Mouse (Mus musculus): ENCODE measurements around the gene Gm3250. TPM values are rescaled to one million over a fixed set of nuclear protein-coding genes. Genes with fewer than 3 reads are reported as not detected.
"Not testable (repeated sequence)": the region's sequence is repeated elsewhere in the genome, so short reads cannot be mapped to it uniquely, and the experiment has no call there.

Gene Gm3250
- polyA plus RNA-seq, 1 experiment from 2014 or later = not detected

DNA sequence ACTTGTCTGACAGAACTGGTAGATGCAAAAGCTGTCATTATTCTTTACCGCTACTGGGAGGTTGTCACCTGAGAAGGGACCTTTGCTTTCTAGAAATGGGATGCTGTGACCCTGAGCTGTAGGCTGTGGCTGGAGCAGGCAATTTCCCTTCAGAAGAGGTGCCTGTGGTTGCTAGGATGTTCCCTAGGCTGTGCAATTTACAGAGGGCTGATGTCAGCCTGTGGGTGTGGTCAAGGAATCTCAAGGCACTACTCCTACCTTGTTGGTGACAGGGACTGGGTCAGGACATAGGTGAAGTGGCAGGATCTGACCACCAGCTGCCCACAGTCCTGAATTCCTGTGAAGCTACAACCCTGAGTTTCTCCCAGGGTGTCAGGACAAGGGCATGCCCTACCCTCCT, 12.6 kb downstream of the Gm3250 start:
- no peak for ATAC-seq
- 74% methylated on average over 1 of the region's 1 CpGs for WGBS
- H3K9me3 ChIP-seq (replicated peaks; ENCODE audit: control insufficient read depth, low read length) = no peaks in the 10 kb centered on the region
- H3K4me1 ChIP-seq (ENCODE audit: control insufficient read depth, insufficient read depth, low read length) = no peaks in the 10 kb centered on the region
- DNase-seq (ENCODE audit: low spot score) = no peak
- no peak overlapping the region for H3K4me3 ChIP-seq (ENCODE audit: low read depth, low read length)
- H3K36me3 ChIP-seq (ENCODE audit: control insufficient read depth, insufficient read depth, low read length) = no peaks in the 10 kb centered on the region
- no peak overlapping the region for H3K4me2 ChIP-seq (ENCODE audit: low read length)
- H3K9ac ChIP-seq (ENCODE audit: low read length) = no peak overlapping the region
- no peaks in the 10 kb centered on the region for H3K27me3 ChIP-seq (replicated peaks; ENCODE audit: control insufficient read depth, insufficient read depth, low read length)
- no peak overlapping the region for H3K27ac ChIP-seq (ENCODE audit: low read depth, low read length)

DNA sequence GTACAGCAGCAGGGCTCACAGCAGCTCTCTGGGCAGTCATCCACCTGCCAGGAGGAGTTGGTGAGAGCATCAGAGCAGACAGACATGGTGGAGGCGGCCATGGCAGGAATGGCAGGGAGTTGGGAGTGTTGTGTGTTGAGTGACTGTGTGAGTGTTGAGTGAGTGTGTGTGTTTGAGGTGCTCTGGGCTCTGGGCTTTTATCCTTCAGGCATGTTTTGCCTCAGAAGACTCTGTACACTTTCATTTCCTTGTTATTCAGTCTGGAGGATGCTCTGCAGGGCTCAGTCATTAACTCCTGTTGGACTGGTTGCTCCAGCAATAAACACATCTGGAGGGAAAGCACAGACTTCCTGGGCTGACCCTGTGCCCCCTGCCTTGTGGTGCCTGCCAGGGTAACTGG, 22.8 kb downstream of the Gm3250 start, which contains the start of gene Gm3233:
Gm3233 (minus strand) TSS at position 101 of the 400 bp plus-strand sequence.
- H3K27me3 ChIP-seq (replicated peaks; ENCODE audit: control insufficient read depth, insufficient read depth, low read length); ATAC-seq; H3K4me1 ChIP-seq (ENCODE audit: control insufficient read depth, insufficient read depth, low read length); DNase-seq (ENCODE audit: low spot score); H3K9me3 ChIP-seq (replicated peaks; ENCODE audit: control insufficient read depth, low read length); H3K27ac ChIP-seq (ENCODE audit: low read depth, low read length); H3K9ac ChIP-seq (ENCODE audit: low read length); H3K4me2 ChIP-seq (ENCODE audit: low read length); H3K36me3 ChIP-seq (ENCODE audit: control insufficient read depth, insufficient read depth, low read length); H3K4me3 ChIP-seq (ENCODE audit: low read depth, low read length): not testable (repeated sequence)
- WGBS = no CpG with 5 or more reads among the region's 1 CpGs

DNA sequence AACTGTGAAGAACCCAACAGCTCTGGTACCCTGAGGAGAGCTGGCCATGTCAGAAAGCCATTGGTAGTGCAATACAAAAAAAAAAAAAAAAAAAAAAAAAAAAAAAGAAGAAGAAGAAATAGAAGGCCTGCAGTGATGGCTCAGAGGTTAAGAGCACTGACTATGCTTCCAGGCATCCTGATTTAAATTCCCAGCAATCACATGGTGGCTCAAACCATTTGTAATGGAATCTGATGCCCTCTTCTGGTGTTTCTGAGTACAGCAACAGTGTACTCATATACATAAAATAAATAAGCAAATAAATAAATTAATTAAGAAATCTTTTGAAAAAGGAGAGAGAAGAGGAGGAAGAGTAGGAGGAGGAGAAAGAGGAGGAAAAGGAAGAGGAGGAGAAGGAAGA, 28.9 kb downstream of the Gm3250 start:
- no peaks in the 10 kb centered on the region for H3K9me3 ChIP-seq (replicated peaks; ENCODE audit: control insufficient read depth, low read length)
- H3K4me1 ChIP-seq (ENCODE audit: control insufficient read depth, insufficient read depth, low read length) = no peaks in the 10 kb centered on the region
- no peak overlapping the region for H3K4me3 ChIP-seq (ENCODE audit: low read depth, low read length)
- no peak overlapping the region for H3K9ac ChIP-seq (ENCODE audit: low read length)
- no peaks in the 10 kb centered on the region for H3K36me3 ChIP-seq (ENCODE audit: control insufficient read depth, insufficient read depth, low read length)
- H3K27ac ChIP-seq (ENCODE audit: low read depth, low read length) = no peak overlapping the region
- DNase-seq (ENCODE audit: low spot score) = no peak
- H3K27me3 ChIP-seq (replicated peaks; ENCODE audit: control insufficient read depth, insufficient read depth, low read length) = no peaks in the 10 kb centered on the region
- no peak overlapping the region for H3K4me2 ChIP-seq (ENCODE audit: low read length)
- no peak for ATAC-seq

DNA sequence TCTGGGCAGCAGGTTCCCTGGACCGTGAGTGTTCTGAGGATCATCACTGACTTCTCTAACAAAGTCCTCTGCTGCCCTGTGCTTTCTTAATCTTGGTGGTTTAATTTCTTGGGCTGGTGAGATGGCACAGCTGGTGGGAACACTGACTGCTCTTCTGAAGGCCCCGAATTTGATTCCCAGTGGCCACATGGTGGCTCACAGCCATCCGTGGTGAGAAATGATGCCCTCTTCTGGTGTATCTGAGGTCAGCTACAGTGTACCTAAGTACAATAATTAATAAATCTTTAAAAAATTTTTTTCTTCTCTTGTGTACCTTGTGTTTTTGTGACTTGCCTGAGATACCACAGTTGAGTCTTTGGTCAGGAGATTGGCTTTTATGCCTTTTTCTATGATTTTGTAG, 30.0 kb downstream of the Gm3250 start:
- H3K36me3 ChIP-seq (ENCODE audit: control insufficient read depth, insufficient read depth, low read length); H3K4me3 ChIP-seq (ENCODE audit: low read depth, low read length); DNase-seq (ENCODE audit: low spot score); H3K4me2 ChIP-seq (ENCODE audit: low read length); H3K9me3 ChIP-seq (replicated peaks; ENCODE audit: control insufficient read depth, low read length); H3K4me1 ChIP-seq (ENCODE audit: control insufficient read depth, insufficient read depth, low read length); H3K27ac ChIP-seq (ENCODE audit: low read depth, low read length); ATAC-seq; H3K27me3 ChIP-seq (replicated peaks; ENCODE audit: control insufficient read depth, insufficient read depth, low read length); H3K9ac ChIP-seq (ENCODE audit: low read length): not testable (repeated sequence)
- WGBS = 61% methylated on average over 3 of the region's 3 CpGs

DNA sequence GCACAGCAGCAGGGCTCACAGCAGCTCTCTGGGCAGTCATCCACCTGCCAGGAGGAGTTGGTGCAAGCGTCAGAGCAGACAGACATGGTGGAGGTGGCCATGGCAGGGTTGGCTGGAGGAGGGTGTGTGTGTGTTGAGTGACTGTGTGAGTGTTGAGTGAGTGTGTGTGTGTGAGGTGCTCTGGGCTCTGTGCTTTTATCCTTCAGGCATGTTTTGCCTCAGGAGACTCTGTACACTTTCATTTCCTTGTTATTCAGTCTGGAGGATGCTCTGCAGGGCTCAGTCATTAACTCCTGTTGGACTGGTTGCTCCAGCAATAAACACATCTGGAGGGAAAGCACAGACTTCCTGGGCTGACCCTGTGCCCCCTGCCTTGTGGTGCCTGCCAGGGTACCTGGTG, 31.1 kb downstream of the Gm3250 start, which contains the start of gene Gm9736:
Gm9736 (minus strand) TSS at position 101 of the 400 bp plus-strand sequence.
- ATAC-seq; H3K27ac ChIP-seq (ENCODE audit: low read depth, low read length); H3K36me3 ChIP-seq (ENCODE audit: control insufficient read depth, insufficient read depth, low read length); H3K4me1 ChIP-seq (ENCODE audit: control insufficient read depth, insufficient read depth, low read length); H3K9ac ChIP-seq (ENCODE audit: low read length); H3K4me3 ChIP-seq (ENCODE audit: low read depth, low read length); H3K4me2 ChIP-seq (ENCODE audit: low read length); H3K27me3 ChIP-seq (replicated peaks; ENCODE audit: control insufficient read depth, insufficient read depth, low read length); DNase-seq (ENCODE audit: low spot score); H3K9me3 ChIP-seq (replicated peaks; ENCODE audit: control insufficient read depth, low read length): not testable (repeated sequence)
- WGBS = 92% methylated on average over 1 of the region's 1 CpGs

DNA sequence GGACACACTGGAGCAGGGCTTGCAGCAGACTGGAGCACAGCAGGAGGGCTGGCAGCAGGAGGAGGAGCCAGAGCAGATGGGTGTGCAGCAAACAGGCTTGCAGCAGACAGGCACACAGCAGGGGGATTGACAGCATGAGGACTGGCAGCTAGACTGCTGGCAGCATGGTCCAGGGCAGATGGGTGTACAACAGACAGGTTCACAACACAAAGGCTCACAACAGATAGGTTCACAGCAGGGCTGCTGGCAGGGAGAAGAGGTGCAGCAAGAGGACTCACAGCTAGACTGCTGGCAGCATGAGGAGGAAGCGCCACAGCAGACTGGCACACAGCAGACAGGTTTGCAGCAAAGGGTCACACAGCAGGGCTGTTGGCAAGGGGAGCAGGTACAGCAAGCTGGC, 31.7 kb downstream of the Gm3250 start:
- H3K9me3 ChIP-seq (replicated peaks; ENCODE audit: control insufficient read depth, low read length); H3K27ac ChIP-seq (ENCODE audit: low read depth, low read length); DNase-seq (ENCODE audit: low spot score); H3K27me3 ChIP-seq (replicated peaks; ENCODE audit: control insufficient read depth, insufficient read depth, low read length); H3K9ac ChIP-seq (ENCODE audit: low read length); H3K36me3 ChIP-seq (ENCODE audit: control insufficient read depth, insufficient read depth, low read length); H3K4me1 ChIP-seq (ENCODE audit: control insufficient read depth, insufficient read depth, low read length); H3K4me2 ChIP-seq (ENCODE audit: low read length); ATAC-seq; H3K4me3 ChIP-seq (ENCODE audit: low read depth, low read length): not testable (repeated sequence)
- 47% methylated on average over 1 of the region's 1 CpGs for WGBS

DNA sequence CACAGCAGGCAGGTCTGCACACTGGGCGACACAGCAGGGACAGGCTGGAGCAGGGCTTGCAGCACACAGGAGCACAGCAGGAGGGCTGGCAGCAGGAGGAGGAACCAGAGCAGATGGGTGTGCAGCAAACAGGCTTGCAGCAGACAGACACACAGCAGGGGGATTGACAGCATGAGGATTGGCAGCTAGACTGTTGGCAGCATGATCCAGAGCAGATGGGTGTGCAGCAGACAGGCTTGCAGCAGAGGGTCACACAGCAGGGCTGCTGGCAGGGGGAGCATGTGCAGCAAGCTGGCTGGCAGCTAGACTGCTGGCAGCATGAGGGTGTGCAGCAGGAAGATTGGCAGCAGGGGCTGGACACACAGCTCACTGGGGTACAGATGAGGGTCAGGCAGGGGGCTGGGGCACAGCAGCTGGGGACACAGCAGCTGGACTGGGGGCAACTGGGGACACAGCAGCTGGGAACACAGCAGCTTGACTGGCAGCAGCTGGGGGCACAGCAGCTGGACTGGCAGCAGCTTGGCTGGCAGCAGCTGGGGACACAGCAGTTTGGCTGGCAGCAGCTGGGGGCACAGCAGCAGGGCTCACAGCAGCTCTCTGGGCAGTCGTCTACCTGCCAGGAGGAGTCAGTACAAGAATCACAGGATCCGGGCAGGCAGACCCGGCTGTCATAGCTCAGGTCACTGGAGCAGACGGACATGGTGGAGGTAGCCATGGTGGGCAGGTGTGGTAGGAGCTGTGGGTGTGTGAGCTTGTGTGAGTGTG, 40.2 kb downstream of the Gm3250 start, which contains the start of gene Gm18596:
Gm18596 (minus strand) TSS at position 715 of the 765 bp plus-strand sequence.
- not testable (repeated sequence) for H3K4me2 ChIP-seq (ENCODE audit: low read length); H3K36me3 ChIP-seq (ENCODE audit: control insufficient read depth, insufficient read depth, low read length); H3K27me3 ChIP-seq (replicated peaks; ENCODE audit: control insufficient read depth, insufficient read depth, low read length); H3K4me3 ChIP-seq (ENCODE audit: low read depth, low read length); ATAC-seq; H3K9ac ChIP-seq (ENCODE audit: low read length); H3K4me1 ChIP-seq (ENCODE audit: control insufficient read depth, insufficient read depth, low read length); H3K27ac ChIP-seq (ENCODE audit: low read depth, low read length); H3K9me3 ChIP-seq (replicated peaks; ENCODE audit: control insufficient read depth, low read length)
- WGBS = 65% methylated on average over 4 of the region's 5 CpGs
- peak; percentile 17 for DNase-seq (ENCODE audit: low spot score)

DNA sequence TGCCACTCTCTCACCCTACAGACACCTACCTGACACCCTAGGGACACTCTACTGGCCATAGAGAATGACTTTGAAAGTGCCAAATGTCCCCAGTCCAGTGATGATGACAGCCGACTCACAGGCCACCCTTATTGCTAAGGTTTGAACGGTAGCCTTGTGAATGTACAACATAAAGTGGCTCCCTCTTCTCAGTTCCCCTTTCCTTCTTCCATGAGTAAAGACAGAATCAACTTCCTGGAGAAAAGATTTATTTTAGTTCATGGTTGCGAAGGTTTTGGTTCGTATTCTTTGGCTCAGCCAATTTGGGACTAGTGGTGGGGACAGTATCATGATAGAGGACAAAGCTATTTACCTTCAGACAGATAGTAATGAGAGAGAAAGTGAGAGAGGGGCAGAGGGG, 43.4 kb downstream of the Gm3250 start:
- WGBS = 91% methylated on average over 4 of the region's 4 CpGs
- H3K9me3 ChIP-seq (replicated peaks; ENCODE audit: control insufficient read depth, low read length) = no peaks in the 10 kb centered on the region
- DNase-seq (ENCODE audit: low spot score) (no peak), ATAC-seq (no peak)
- no peak overlapping the region for H3K9ac ChIP-seq (ENCODE audit: low read length)
- no peak overlapping the region for H3K27ac ChIP-seq (ENCODE audit: low read depth, low read length)
- no peak overlapping the region for H3K4me2 ChIP-seq (ENCODE audit: low read length)
- no peaks in the 10 kb centered on the region for H3K4me1 ChIP-seq (ENCODE audit: control insufficient read depth, insufficient read depth, low read length)
- no peak overlapping the region for H3K4me3 ChIP-seq (ENCODE audit: low read depth, low read length)
- no peaks in the 10 kb centered on the region for H3K36me3 ChIP-seq (ENCODE audit: control insufficient read depth, insufficient read depth, low read length)
- H3K27me3 ChIP-seq (replicated peaks; ENCODE audit: control insufficient read depth, insufficient read depth, low read length) = no peaks in the 10 kb centered on the region

DNA sequence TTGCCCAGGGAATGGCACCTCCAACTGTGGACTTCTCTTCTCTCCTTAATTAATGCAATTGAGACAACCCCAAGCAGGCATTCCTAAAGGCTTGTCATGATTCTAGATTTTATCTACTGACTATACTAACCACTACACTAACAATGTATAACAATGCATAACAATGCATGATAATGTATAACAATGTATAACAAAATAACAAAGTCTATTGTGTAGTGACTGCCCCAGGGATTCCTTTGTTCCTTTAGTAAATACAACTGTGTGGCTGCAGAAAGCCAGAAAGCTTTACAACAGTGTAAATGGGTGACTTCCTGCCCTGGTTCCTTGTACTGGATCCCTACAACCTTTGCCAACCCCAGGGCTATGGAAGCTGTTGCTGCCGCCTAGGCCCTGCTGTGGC, 46.4 kb downstream of the Gm3250 start:
- Histone ChIP-seq H3K27me3 (replicated peaks; ENCODE audit: control insufficient read depth, insufficient read depth, low read length) (no peaks in the 10 kb centered on the region), H3K36me3 (ENCODE audit: control insufficient read depth, insufficient read depth, low read length) (no peaks in the 10 kb centered on the region), H3K27ac (ENCODE audit: low read depth, low read length) (no peak overlapping the region), H3K4me1 (ENCODE audit: control insufficient read depth, insufficient read depth, low read length) (no peaks in the 10 kb centered on the region), H3K4me2 (ENCODE audit: low read length) (no peak overlapping the region), H3K9me3 (replicated peaks; ENCODE audit: control insufficient read depth, low read length) (no peaks in the 10 kb centered on the region), H3K9ac (ENCODE audit: low read length) (no peak overlapping the region), H3K4me3 (ENCODE audit: low read depth, low read length) (no peak overlapping the region)
- no peak for ATAC-seq
- no peak for DNase-seq (ENCODE audit: low spot score)
- 94% methylated on average over 1 of the region's 1 CpGs for WGBS
